Mouse (Mus musculus): ENCODE measurements around the gene Smim24.
A peak's percentile ranks its signal among the peaks of the same experiment; 100 is the strongest.

The Smim24 gene

GRCm38 (mm10) chr10:81365672-81366476 lies 27.0 kb upstream of the Smim24 start, which contains the start of gene 4930404N11Rik:
TSS of gene 4930404N11Rik (minus strand) at chr10:81365816.
- DNase-seq (ENCODE audit: low spot score in 2 of 2) = no peak

GRCm38 (mm10) chr10:81366477-81367206 lies 26.2 kb upstream of the Smim24 start:
- DNase-seq (ENCODE audit: low spot score in 2 of 2) = no peak

- DNase-seq (ENCODE audit: low spot score in 2 of 2) = no peak
Observed at GRCm38 (mm10) chr10:81367207-81367495, 25.7 kb upstream of the Smim24 start.

- no peak for DNase-seq (ENCODE audit: low spot score in 2 of 2)
Observed at GRCm38 (mm10) chr10:81375322-81375721, 17.5 kb upstream of the Smim24 start.

- no peak for DNase-seq (ENCODE audit: low spot score in 2 of 2)
Observed at GRCm38 (mm10) chr10:81376561-81377361, 16.1 kb upstream of the Smim24 start.

- no peak for DNase-seq (ENCODE audit: low spot score in 2 of 2)
Observed at GRCm38 (mm10) chr10:81377362-81377664, 15.5 kb upstream of the Smim24 start.

GRCm38 (mm10) chr10:81377793-81378552 lies 14.9 kb upstream of the Smim24 start, which contains the start of gene Fzr1:
TSS of gene Fzr1 (minus strand) at chr10:81378516.
- no peak for DNase-seq (ENCODE audit: low spot score in 2 of 2)

GRCm38 (mm10) chr10:81378553-81379182 lies 14.2 kb upstream of the Smim24 start:
- peak; percentile 100 for DNase-seq (ENCODE audit: low spot score in 2 of 2)

GRCm38 (mm10) chr10:81379183-81379553 lies 13.7 kb upstream of the Smim24 start:
- DNase-seq (ENCODE audit: low spot score in 2 of 2) = no peak

GRCm38 (mm10) chr10:81379809-81380378 lies 13.0 kb upstream of the Smim24 start:
- no peak for DNase-seq (ENCODE audit: low spot score in 2 of 2)

GRCm38 (mm10) chr10:81382039-81382438 lies 10.8 kb upstream of the Smim24 start:
- DNase-seq (ENCODE audit: low spot score in 2 of 2) = no peak

- DNase-seq (ENCODE audit: low spot score in 2 of 2) = peak; percentile 98 to 99
Observed at GRCm38 (mm10) chr10:81383802-81384604, 8.8 kb upstream of the Smim24 start, which contains the start of the genes Dohh and Gm48551. TSS of gene Dohh (plus strand) at chr10:81384428. TSS of gene Gm48551 (plus strand) at chr10:81384466.

GRCm38 (mm10) chr10:81384605-81384982 lies 8.3 kb upstream of the Smim24 start:
- no peak for DNase-seq (ENCODE audit: low spot score in 2 of 2)

- DNase-seq (ENCODE audit: low spot score in 2 of 2) = no peak
Observed at GRCm38 (mm10) chr10:81385603-81386306, 7.1 kb upstream of the Smim24 start.

- no peak for DNase-seq (ENCODE audit: low spot score in 2 of 2)
Observed at GRCm38 (mm10) chr10:81387716-81388115, 5.1 kb upstream of the Smim24 start.

- no peak for DNase-seq (ENCODE audit: low spot score in 2 of 2)
Observed at GRCm38 (mm10) chr10:81388505-81389055, 4.3 kb upstream of the Smim24 start, which contains the start of gene Gm48552. TSS of gene Gm48552 (plus strand) at chr10:81389005.

GRCm38 (mm10) chr10:81389373-81389772 lies 3.5 kb upstream of the Smim24 start:
- DNase-seq (ENCODE audit: low spot score in 2 of 2) = no peak

GRCm38 (mm10) chr10:81389801-81390677 lies 2.8 kb upstream of the Smim24 start:
- DNase-seq (ENCODE audit: low spot score in 2 of 2) = peak in 1 of 2 experiments; percentile 65

Data from urinary bladder, adult 18-20 months (tissue).